Mouse (Mus musculus) right cerebral cortex, adult 18-20 months (tissue): ENCODE measurements at regions not wholly inside any gene's neighbourhood (a gene's known extent, or its start where the extent isn't known, plus 50 kb on each side); places are given as distances from the start of the nearest gene placed in this dataset.
A peak's percentile ranks its signal among the peaks of the same experiment; 100 is the strongest.
"Not testable (repeated sequence)": the region's sequence is repeated elsewhere in the genome, so short reads cannot be mapped to it uniquely, and the experiment has no call there.

Experiments used
- DNase-seq: peaks from one replicate; pipeline ENCODE4 v3.0.0; 2022; ENCODE audit warnings: mixed read lengths

GRCm38 (mm10) chr14:104208040-104208816 is 259.6 kb downstream of the Pou4f1 start:
- no peak for DNase-seq

DNA sequence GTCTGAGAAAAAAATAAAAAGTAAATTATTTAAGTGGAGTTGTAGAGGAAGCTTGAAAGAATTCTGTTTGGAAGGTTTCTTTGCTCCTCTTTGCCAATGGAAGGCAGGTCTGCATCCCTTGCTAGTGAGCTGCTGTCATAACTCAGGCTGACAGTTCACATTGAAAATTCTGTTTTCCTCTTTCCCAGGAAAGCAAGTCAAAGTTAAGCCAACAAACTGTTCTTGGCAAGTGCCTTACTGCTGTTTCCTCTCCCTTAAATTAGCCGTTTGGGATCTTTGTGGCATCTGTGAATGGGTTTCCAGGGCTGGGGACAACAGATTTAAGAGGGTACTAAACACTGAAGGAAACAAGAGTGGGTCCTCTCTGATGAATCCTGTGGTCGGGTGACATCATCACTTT is 261.2 kb downstream of the Pou4f1 start:
- no peak for DNase-seq

- no peak for DNase-seq
Measured at GRCm38 (mm10) chr14:104203239-104203986, 264.4 kb downstream of the Pou4f1 start.

DNA sequence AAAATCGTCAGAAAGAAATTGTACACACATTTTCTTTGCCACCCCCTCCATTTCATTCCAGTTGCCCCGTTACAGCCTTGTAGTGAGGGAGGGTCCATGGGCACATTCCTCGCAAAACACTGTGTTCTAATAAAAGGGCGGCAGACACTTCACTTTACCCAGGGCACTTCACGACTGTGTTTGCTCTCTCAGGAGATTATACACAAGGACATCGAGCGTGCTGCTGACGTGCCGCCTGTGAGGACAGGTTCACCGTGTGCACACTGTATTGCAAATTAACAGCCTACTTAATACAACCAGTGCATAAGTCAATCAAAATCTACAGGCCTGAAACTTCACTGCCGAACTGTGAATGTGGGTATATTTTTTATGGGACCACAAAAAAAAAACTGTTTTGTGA is 274.6 kb downstream of the Pou4f1 start:
- no peak for DNase-seq

DNA sequence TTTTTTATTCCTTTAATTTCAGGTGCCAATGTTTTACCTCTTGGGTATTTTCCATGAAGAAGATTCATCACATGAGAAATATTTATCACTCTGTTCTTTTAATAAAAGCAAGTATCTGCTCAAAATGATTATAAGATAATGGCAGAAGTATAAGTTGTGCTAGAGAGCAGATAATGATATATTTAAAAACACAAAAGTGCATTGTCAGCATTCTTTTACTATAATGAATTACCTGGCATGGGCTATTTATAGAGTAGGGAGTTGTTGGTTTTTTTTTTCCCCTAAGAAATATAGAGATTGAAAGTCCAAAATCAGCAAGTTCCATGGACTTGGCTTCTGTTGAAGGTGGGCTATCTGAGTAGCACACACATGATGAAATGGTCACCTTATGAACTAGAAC is 292.7 kb downstream of the Pou4f1 start:
- no peak for DNase-seq

DNA sequence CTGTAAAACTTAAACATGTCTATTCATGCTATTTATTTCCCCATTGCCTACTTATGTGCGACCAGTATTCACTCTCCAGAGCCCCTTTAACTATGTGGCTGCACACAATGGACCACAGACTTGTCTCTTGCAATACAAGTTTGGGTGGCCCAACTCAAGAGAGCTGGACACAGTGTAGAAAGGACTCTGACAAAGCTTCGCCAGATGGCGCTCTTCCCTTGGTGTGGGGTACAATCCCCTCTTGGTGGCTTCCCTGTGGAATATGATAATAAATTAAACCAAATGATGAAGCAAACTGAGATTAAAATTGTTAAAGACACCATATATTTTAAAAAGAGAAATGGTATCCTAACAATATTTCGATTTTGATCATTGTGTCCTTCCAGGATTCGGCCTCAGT is 302.6 kb upstream of the Ednrb start:
- no peak for DNase-seq

GRCm38 (mm10) chr14:104145395-104145794 is 301.2 kb upstream of the Ednrb start:
- no peak for DNase-seq

DNA sequence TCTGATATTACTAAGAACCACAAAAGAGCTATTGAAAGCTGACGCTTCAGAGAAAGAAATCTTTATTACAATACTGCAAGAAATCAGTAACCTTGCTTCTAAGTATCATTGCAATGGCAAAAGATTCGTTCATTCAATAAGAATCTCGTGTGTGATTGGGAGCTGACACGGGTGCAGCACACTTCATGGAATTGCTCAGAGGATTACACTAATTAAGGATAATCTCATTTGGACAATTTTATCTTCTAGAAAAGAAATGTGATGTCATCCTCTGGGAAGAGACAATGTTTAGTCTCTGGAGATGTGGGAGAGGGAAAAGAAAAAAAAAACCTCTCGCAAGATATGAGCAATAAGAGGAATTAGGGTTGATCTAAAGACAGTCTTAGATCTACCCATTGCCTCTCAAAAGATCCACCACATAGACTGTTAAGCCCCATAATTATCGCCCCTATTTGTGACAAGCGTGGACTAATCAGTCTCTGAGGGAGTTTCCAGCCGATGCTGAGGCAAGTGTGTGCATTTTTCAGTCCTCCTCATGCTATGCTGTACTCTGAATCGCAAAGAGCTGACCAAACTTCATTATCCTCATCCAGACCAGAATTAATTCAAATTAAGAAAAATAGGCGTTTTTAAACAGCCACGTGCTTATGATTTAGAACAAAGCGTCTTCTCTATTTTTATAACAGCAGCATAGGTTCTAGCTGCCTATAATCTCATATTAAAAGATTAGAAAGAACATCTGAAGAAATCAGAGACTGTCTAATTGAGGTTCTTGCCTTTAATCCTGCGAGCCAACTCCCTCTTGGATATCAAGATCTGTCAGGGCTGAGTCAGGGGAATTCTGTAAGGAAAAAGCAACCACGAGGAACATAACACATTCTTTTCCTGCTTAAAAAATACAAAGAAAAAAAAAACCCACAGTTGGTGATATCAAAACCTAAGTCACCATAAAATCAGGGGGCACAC is 271.1 kb upstream of the Ednrb start:
- no peak for DNase-seq

GRCm38 (mm10) chr14:104114182-104114581 is 270.0 kb upstream of the Ednrb start:
- no peak for DNase-seq

GRCm38 (mm10) chr14:104113448-104113847 is 269.2 kb upstream of the Ednrb start:
- no peak for DNase-seq

GRCm38 (mm10) chr14:104086381-104086780 is 242.2 kb upstream of the Ednrb start:
- DNase-seq, result no peak

- DNase-seq, result not testable (repeated sequence)
Measured at GRCm38 (mm10) chr14:104064199-104064598, 220.0 kb upstream of the Ednrb start.

DNA sequence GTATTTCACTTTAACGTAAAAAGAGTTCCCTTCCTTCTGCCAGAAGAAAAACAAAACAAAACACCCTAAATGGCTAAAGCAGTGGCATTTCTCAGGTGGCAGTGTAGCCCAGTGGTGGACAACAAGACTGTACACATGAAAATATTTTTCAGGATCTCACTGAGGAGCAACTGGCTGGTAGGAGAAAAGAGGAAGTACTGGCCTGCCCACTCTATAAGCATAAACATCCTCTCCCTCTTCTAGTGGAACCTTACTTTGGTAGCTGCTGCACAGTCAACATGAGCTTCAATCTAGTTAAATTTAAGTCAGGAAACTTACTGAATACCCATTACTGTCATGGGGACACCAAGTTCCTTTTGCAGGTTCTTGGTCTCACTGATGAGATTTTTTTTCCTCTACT is 209.5 kb upstream of the Ednrb start:
- no peak for DNase-seq

- peak; percentile 46 for DNase-seq
Measured at GRCm38 (mm10) chr14:104038628-104039325, 194.6 kb upstream of the Ednrb start.

GRCm38 (mm10) chr14:104033606-104034005 is 189.4 kb upstream of the Ednrb start:
- no peak for DNase-seq

- DNase-seq, result no peak
Measured at GRCm38 (mm10) chr14:104030784-104031470, 186.7 kb upstream of the Ednrb start.

- DNase-seq, result no peak
Measured at GRCm38 (mm10) chr14:104029668-104030530, 185.7 kb upstream of the Ednrb start.

DNA sequence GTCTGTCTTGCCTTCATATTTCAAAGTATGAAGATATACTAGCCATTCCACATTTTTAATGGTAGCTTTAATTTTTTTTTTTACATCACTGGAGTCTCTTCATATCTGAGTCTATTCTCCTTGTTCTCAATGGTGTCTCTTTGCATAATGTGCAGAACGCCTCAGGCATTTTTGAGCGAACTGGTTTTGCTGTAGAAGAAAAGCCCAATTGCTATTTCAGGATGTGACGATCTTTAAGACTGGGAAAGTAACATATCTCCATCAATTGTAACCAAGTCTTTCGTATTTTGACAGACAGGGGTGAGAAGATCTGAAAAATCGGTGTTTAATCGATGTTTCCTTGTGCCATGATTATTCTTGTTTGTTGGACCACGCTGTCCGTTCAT is 183.7 kb upstream of the Ednrb start:
- DNase-seq, result no peak

DNA sequence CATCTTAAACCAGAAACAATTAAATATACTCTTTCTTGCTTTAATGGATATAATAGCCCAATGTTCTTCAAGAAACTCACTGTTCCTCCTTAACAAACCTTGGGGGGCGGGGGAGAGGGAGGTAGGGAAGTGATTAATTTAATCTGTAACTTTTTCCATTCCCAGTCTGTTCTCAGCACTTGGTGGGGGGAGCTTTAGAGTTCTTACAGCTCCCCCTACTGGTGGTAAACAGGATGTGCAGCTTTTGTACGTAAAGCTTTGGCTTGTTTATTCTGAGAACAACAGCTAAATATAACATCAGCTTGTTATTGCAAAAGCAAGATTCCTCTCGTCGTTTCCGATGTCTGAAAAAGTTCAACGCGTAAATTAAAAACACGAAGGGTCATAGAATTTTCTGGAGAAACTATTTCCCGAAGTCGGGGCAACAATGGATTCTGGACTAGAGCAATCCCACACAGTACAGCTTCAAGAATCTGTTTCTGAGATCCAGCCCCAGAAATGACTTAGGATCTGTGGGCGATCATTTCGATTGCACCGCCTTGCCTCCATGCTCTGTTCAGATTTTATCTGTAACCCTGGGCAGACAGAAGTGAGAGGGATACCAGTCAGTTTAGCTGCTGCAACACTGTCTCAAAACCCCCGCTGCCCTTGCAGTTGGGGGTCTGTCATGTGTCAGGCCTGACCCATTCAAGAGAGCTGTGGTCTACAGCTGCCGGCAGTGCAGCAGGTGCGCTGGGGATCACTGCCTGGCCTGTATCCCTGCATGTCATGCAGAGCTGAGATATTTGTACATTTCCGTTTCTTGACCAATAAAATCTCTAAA is 183.1 kb upstream of the Ednrb start:
- DNase-seq, result peak; percentile 32

- DNase-seq, result no peak
Measured at GRCm38 (mm10) chr14:104008538-104008937, 164.3 kb upstream of the Ednrb start.
